Mouse (Mus musculus) MEL (cell line): ENCODE results near the gene Socs7. TPM values are rescaled to one million over a fixed set of nuclear protein-coding genes. Genes with fewer than 3 reads are reported as not detected.

Experiments used
- DNase-seq: peaks from one replicate; pipeline ENCODE4 v3.0.0; 2011; ENCODE audit warnings: low read depth, low spot score
- H3K27ac ChIP-seq: 2 replicates; pipeline ENCODE4 v1.5.1; 2012; ENCODE audit warnings: low read depth, mild to moderate bottlenecking, control low read depth, low read length, moderate library complexity; ENCODE audit not compliant: control insufficient read depth
- H3K27me3 ChIP-seq, 2 experiments: fragments of 150-350 bp in 1 of 2; sonication (generic) in 1 of 2; 2 replicates each; pipeline ENCODE4 v1.6.1; 2012; ENCODE audit warnings: low read length in 2 of 2, mild to moderate bottlenecking in 2 of 2, improper control_type of control experiment in 1 of 2, moderate library complexity in 1 of 2; ENCODE audit not compliant: insufficient read depth in 2 of 2, control insufficient read depth in 1 of 2
- H3K36me3 ChIP-seq, 2 experiments: 2 replicates each; pipeline ENCODE4 v1.6.1; 2012 to 2014; ENCODE audit warnings: low read length in 2 of 2, improper control_type of control experiment in 1 of 2, inconsistent platforms in 1 of 2, mild to moderate bottlenecking in 1 of 2; ENCODE audit not compliant: insufficient read depth in 2 of 2, control insufficient read depth in 1 of 2
- H3K4me1 ChIP-seq, 2 experiments: fragments of 150-350 bp in 1 of 2; sonication (generic) in 1 of 2; 2 replicates each; pipeline ENCODE4 v1.6.1; 2012; ENCODE audit warnings: low read length in 2 of 2, improper control_type of control experiment in 1 of 2, mild to moderate bottlenecking in 1 of 2; ENCODE audit not compliant: insufficient read depth in 2 of 2, control insufficient read depth in 1 of 2
- H3K4me3 ChIP-seq, 2 experiments: fragments of 150-350 bp in 1 of 2; sonication (generic) in 1 of 2; 2 replicates each; pipeline ENCODE4 v1.5.1; 2012; ENCODE audit warnings: low read depth in 2 of 2, low read length in 2 of 2, mild to moderate bottlenecking in 2 of 2, moderate library complexity in 2 of 2, control low read depth in 1 of 2, improper control_type of control experiment in 1 of 2; ENCODE audit not compliant: control insufficient read depth in 1 of 2, insufficient read depth in 1 of 2
- H3K79me2 ChIP-seq: 2 replicates; pipeline ENCODE4 v1.6.1; 2012; ENCODE audit warnings: mild to moderate bottlenecking, low read length, moderate library complexity; ENCODE audit not compliant: control insufficient read depth, poor library complexity, insufficient read depth
- H3K9ac ChIP-seq: 2 replicates; pipeline ENCODE4 v1.6.1; 2012; ENCODE audit warnings: low read depth, mild to moderate bottlenecking, control low read depth, low read length, moderate library complexity; ENCODE audit not compliant: control insufficient read depth, poor library complexity, severe bottlenecking
- H3K9me3 ChIP-seq: fragments of 150-350 bp; sonication (generic); replicated peaks from 2 replicates; pipeline ENCODE4 v1.6.1; 2012; ENCODE audit warnings: mild to moderate bottlenecking, low read length, improper control_type of control experiment, moderate library complexity; ENCODE audit not compliant: insufficient read depth
- BHLHE40 ChIP-seq: IDR thresholded peaks from 2 replicates; pipeline ENCODE4 v1.6.1; 2012; ENCODE audit warnings: low read depth, mild to moderate bottlenecking, inconsistent platforms, low read length, improper control_type of control experiment, borderline replicate concordance
- CTCF ChIP-seq, 3 experiments: IDR thresholded peaks in 2 of 3; conservative IDR thresholded peaks in 1 of 3; 2 replicates each; pipeline ENCODE4 v1.5.1; 2011 to 2012; ENCODE audit warnings: low read length in 3 of 3, low read depth in 2 of 3, mild to moderate bottlenecking in 2 of 3, improper control_type of control experiment in 1 of 3, inconsistent platforms in 1 of 3, mixed read lengths in 1 of 3, moderate library complexity in 1 of 3; ENCODE audit not compliant: control insufficient read depth in 1 of 3, insufficient read depth in 1 of 3, poor library complexity in 1 of 3, severe bottlenecking in 1 of 3
- E2F4 ChIP-seq: IDR thresholded peaks from 2 replicates; pipeline ENCODE4 v1.6.1; 2011; ENCODE audit warnings: low read depth, low read length, improper control_type of control experiment, borderline replicate concordance
- EP300 ChIP-seq, 2 experiments: IDR thresholded peaks; 2 replicates each; pipeline ENCODE4 v1.6.1; 2011; ENCODE audit warnings: improper control_type of control experiment in 2 of 2, low read length in 2 of 2, low read depth in 1 of 2, mild to moderate bottlenecking in 1 of 2
- MEF2A ChIP-seq: IDR thresholded peaks from 2 replicates; pipeline ENCODE4 v1.6.1; 2014; ENCODE audit warnings: low read depth, mild to moderate bottlenecking, inconsistent platforms, low read length, improper control_type of control experiment; ENCODE audit not compliant: poor library complexity, insufficient replicate concordance, severe bottlenecking; ENCODE audit errors: extremely low read depth
- MYB ChIP-seq: IDR thresholded peaks from 2 replicates; pipeline ENCODE4 v1.6.1; 2011; ENCODE audit warnings: mild to moderate bottlenecking, low read depth, low read length, improper control_type of control experiment
- MYC ChIP-seq: IDR thresholded peaks from 2 replicates; pipeline ENCODE4 v1.6.1; 2011; ENCODE audit warnings: low read depth, mild to moderate bottlenecking, low read length, improper control_type of control experiment, moderate library complexity
- POLR2A ChIP-seq, 2 experiments: IDR thresholded peaks; 2 replicates each; pipeline ENCODE4 v1.6.1; 2011 to 2012; ENCODE audit warnings: low read length in 2 of 2, mild to moderate bottlenecking in 2 of 2, control low read depth in 1 of 2, improper control_type of control experiment in 1 of 2, low read depth in 1 of 2, moderate library complexity in 1 of 2; ENCODE audit not compliant: control insufficient read depth in 1 of 2, insufficient read depth in 1 of 2, poor library complexity in 1 of 2
- RAD21 ChIP-seq: IDR thresholded peaks from 2 replicates; pipeline ENCODE4 v1.6.1; 2011; ENCODE audit warnings: mild to moderate bottlenecking, low read depth, low read length, improper control_type of control experiment
- SMC3 ChIP-seq: IDR thresholded peaks from 2 replicates; pipeline ENCODE4 v1.6.1; 2011; ENCODE audit warnings: low read depth, low read length, improper control_type of control experiment
- TBP ChIP-seq: IDR thresholded peaks from 2 replicates; pipeline ENCODE4 v1.8.0; 2011; ENCODE audit warnings: low read depth, low read length, improper control_type of control experiment
- TCF12 ChIP-seq: IDR thresholded peaks from 2 replicates; pipeline ENCODE4 v1.6.1; 2014; ENCODE audit warnings: low read depth, mild to moderate bottlenecking, inconsistent platforms, low read length, improper control_type of control experiment, moderate library complexity
- USF2 ChIP-seq, 2 experiments: IDR thresholded peaks; 2 replicates each; pipeline ENCODE4 v1.6.1; 2011 to 2012; ENCODE audit warnings: improper control_type of control experiment in 2 of 2, low read length in 2 of 2, borderline replicate concordance in 1 of 2, inconsistent platforms in 1 of 2, low read depth in 1 of 2, mild to moderate bottlenecking in 1 of 2; ENCODE audit not compliant: insufficient read depth in 1 of 2
- ZC3H11A ChIP-seq: IDR thresholded peaks from 2 replicates; pipeline ENCODE4 v1.6.1; 2012; ENCODE audit warnings: low read depth, mild to moderate bottlenecking, inconsistent platforms, low read length, improper control_type of control experiment
- ZKSCAN1 ChIP-seq: IDR thresholded peaks from 2 replicates; pipeline ENCODE4 v1.6.1; 2012; ENCODE audit warnings: low read depth, mild to moderate bottlenecking, inconsistent platforms, low read length, improper control_type of control experiment, moderate library complexity
- polyA plus RNA-seq, 2 experiments: library from polyadenylated mRNA; stranded (reverse) in 1 of 2; unstranded in 1 of 2; fragments of >175 nt in 1 of 2; fragments of >200 nt in 1 of 2; gene quantifications; 2 replicates each; pipeline versions ENCODE4 v1.2.1 to v1.2.4; 2012; ENCODE audit warnings: low replicate concordance in 2 of 2, low read depth in 1 of 2; ENCODE audit not compliant: insufficient read length in 2 of 2, insufficient read depth in 1 of 2, missing spikeins in 1 of 2
- total RNA-seq: library from RNA; depleted of rRNA; stranded (reverse); fragments of 300-350 nt; gene quantifications from 2 replicates; pipeline ENCODE4 v1.2.3, GENCODE M21; 2012

Gene Socs7
- total and polyA plus RNA-seq, 3 experiments = 19.3 to 21.0 TPM; not detected in 1

- Histone ChIP-seq H3K4me3 (no peak overlapping the region), H3K9ac (no peak overlapping the region), H3K79me2 (no peaks in the 10 kb centered on the region), H3K27me3 (no peaks in the 10 kb centered on the region), H3K27ac (no peak overlapping the region), H3K9me3 (no peaks in the 10 kb centered on the region), H3K4me1 (no peaks in the 10 kb centered on the region), H3K36me3 (peaks cover 0 to 23% of the 10 kb centered on the region in 2 experiments; a peak in 2 of 4 replicates)
- DNase-seq = peak; percentile 71
- peak; percentile 45; the same call in 1 of the 2 replicates for TF ChIP-seq TBP
- no peak for TF ChIP-seq EP300 (IDR thresholded peaks at IDR 0.05; ENCODE audit: low read depth in 1 of 2, low read length in 2 of 2)
- TF ChIP-seq CTCF (IDR thresholded peaks at IDR 0.05 in 2 of 3, conservative IDR thresholded peaks at IDR 0.05 in 1 of 3; ENCODE audit: control insufficient read depth in 1 of 3, insufficient read depth in 1 of 3, low read depth in 2 of 3, low read length in 3 of 3, poor library complexity in 1 of 3, severe bottlenecking in 1 of 3) = peak; percentile 53 to 75 (median 72)
Measured at GRCm38 (mm10) chr11:97325224-97325623, 37.1 kb upstream of the Socs7 start.

GRCm38 (mm10) chr11:97328148-97328547 is 34.2 kb upstream of the Socs7 start:
- Histone ChIP-seq H3K27ac (no peak overlapping the region), H3K36me3 (peaks cover 0 to 16% of the 10 kb centered on the region in 2 experiments; a peak in 2 of 4 replicates), H3K79me2 (no peaks in the 10 kb centered on the region), H3K4me1 (no peaks in the 10 kb centered on the region), H3K27me3 (no peaks in the 10 kb centered on the region), H3K9me3 (no peaks in the 10 kb centered on the region), H3K4me3 (no peak overlapping the region), H3K9ac (no peak overlapping the region)
- TF ChIP-seq CTCF (IDR thresholded peaks at IDR 0.05 in 2 of 3, conservative IDR thresholded peaks at IDR 0.05 in 1 of 3; ENCODE audit: control insufficient read depth in 1 of 3, insufficient read depth in 1 of 3, low read depth in 2 of 3, low read length in 3 of 3, poor library complexity in 1 of 3, severe bottlenecking in 1 of 3) (peak; percentile 88 to 99 (median 96)), BHLHE40 (no peak), RAD21 (peak; percentile 68), ZC3H11A (0 out of 2 replicates have a peak, but pooled peaks have one; percentile 49), MEF2A (no peak), EP300 (IDR thresholded peaks at IDR 0.05; ENCODE audit: low read depth in 1 of 2, low read length in 2 of 2) (no peak), MYC (no peak), USF2 (IDR thresholded peaks at IDR 0.05; ENCODE audit: borderline replicate concordance in 1 of 2, insufficient read depth in 1 of 2, low read depth in 1 of 2, low read length in 2 of 2) (no peak), TCF12 (no peak), ZKSCAN1 (no peak), MYB (no peak), POLR2A (IDR thresholded peaks at IDR 0.05; ENCODE audit: control insufficient read depth in 1 of 2, insufficient read depth in 1 of 2, low read depth in 1 of 2, low read length in 2 of 2, poor library complexity in 1 of 2) (no peak), E2F4 (no peak), SMC3 (peak; percentile 75)
- DNase-seq = peak; percentile 85
